Mouse (Mus musculus): Measurements from ENCODE around the gene Treml1.
A peak's percentile ranks its signal among the peaks of the same experiment; 100 is the strongest.

Gene Treml1

DNA sequence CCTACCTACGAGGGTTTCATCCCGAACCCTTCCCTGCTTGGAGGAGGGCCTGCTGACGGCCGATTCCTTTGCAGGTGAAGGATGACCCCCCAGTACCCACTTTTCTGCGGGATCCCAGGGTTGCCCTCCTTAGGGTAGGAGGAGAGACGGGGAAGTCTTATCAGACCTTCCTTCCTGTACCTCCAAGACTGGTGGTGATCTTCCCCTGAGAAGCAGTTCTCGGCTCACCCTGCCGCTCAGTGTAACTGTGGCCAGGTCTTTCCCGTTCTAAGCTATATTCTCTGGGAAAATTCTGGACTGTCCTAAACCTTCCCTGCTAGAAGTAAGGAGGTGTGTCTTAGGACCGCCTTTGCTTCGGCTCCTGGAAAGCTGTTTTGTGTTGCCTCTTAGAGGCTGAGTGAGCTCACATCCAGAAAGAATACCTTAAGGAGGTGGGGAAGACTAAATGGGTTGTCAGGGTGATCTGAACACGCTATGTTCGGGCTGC, 50.6 kb downstream of the Treml1 start:
- peak; percentile 62 for DNase-seq

- DNase-seq = no peak
Measured at GRCm38 (mm10) chr17:48411241-48411640, 51.5 kb downstream of the Treml1 start.

- no peak for DNase-seq
Measured at GRCm38 (mm10) chr17:48416011-48416410, 56.3 kb downstream of the Treml1 start.
